Mouse (Mus musculus) right cerebral cortex, postnatal 4 days (tissue): ENCODE measurements at regions not wholly inside any gene's neighbourhood (a gene's known extent, or its start where the extent isn't known, plus 50 kb on each side); places are given as distances from the start of the nearest gene placed in this dataset.

Experiments
- DNase-seq: peaks from one replicate; pipeline ENCODE4 v3.0.0-alpha.2; 2022

GRCm38 (mm10) chr2:172699654-172700053, 150.3 kb downstream of the Tfap2c start:
- DNase-seq = no peak

- no peak for DNase-seq
These were observed 161.2 kb downstream of the Tfap2c start for GRCm38 (mm10) chr2:172710641-172711040.

- DNase-seq = no peak
These were observed 177.3 kb downstream of the Tfap2c start for GRCm38 (mm10) chr2:172726701-172727100.

- DNase-seq = no peak
These were observed 178.2 kb downstream of the Tfap2c start for GRCm38 (mm10) chr2:172727576-172727975.

- peak; percentile 56 for DNase-seq
These were observed 178.9 kb downstream of the Tfap2c start for GRCm38 (mm10) chr2:172728240-172728821.

- no peak for DNase-seq
These were observed 179.8 kb downstream of the Tfap2c start for GRCm38 (mm10) chr2:172729151-172729550.

- DNase-seq = no peak
These were observed 180.3 kb downstream of the Tfap2c start for GRCm38 (mm10) chr2:172729741-172730140.

GRCm38 (mm10) chr2:172731408-172731807, 182.0 kb downstream of the Tfap2c start:
- peak; percentile 24 for DNase-seq

- no peak for DNase-seq
These were observed 183.2 kb downstream of the Tfap2c start for GRCm38 (mm10) chr2:172732453-172733210.

GRCm38 (mm10) chr2:172733403-172733995, 184.1 kb downstream of the Tfap2c start:
- DNase-seq = no peak

GRCm38 (mm10) chr2:172735621-172736020, 186.2 kb downstream of the Tfap2c start:
- DNase-seq = no peak

GRCm38 (mm10) chr2:172739041-172739491, 189.7 kb downstream of the Tfap2c start:
- DNase-seq = no peak

GRCm38 (mm10) chr2:172739529-172739928, 190.1 kb downstream of the Tfap2c start:
- DNase-seq = no peak

- no peak for DNase-seq
These were observed 188.8 kb downstream of the Bmp7 start for GRCm38 (mm10) chr2:172751364-172751763.

- DNase-seq = no peak
These were observed 184.2 kb downstream of the Bmp7 start for GRCm38 (mm10) chr2:172755686-172756471.

GRCm38 (mm10) chr2:172756472-172756860, 183.7 kb downstream of the Bmp7 start:
- DNase-seq = peak; percentile 37

GRCm38 (mm10) chr2:172758497-172758896, 181.6 kb downstream of the Bmp7 start:
- DNase-seq = peak; percentile 63

GRCm38 (mm10) chr2:172765260-172765659, 174.9 kb downstream of the Bmp7 start:
- no peak for DNase-seq

GRCm38 (mm10) chr2:172766403-172766802, 173.7 kb downstream of the Bmp7 start:
- DNase-seq = no peak

- DNase-seq = no peak
These were observed 171.4 kb downstream of the Bmp7 start for GRCm38 (mm10) chr2:172768756-172769155.

GRCm38 (mm10) chr2:172770061-172770460, 170.1 kb downstream of the Bmp7 start:
- no peak for DNase-seq

- DNase-seq = no peak
These were observed 169.5 kb downstream of the Bmp7 start for GRCm38 (mm10) chr2:172770606-172771005.

- peak; percentile 77 for DNase-seq
These were observed 166.9 kb downstream of the Bmp7 start for GRCm38 (mm10) chr2:172773176-172773575.
